Mouse (Mus musculus) ES-E14 (cell line): ENCODE results near the gene Pld6. TPM values are rescaled to one million over a fixed set of nuclear protein-coding genes. Genes with fewer than 3 reads are reported as not detected.

Source experiments
- DNase-seq: peaks from one replicate; pipeline ENCODE4 v3.0.0-alpha.2; 2013; ENCODE audit warnings: low read depth, low spot score
- H3K27ac ChIP-seq: 2 replicates; pipeline ENCODE4 v1.5.1; 2012; ENCODE audit warnings: low read depth, mild to moderate bottlenecking, low read length, moderate library complexity, mixed read lengths; ENCODE audit not compliant: poor library complexity, insufficient read depth, severe bottlenecking
- H3K36me3 ChIP-seq: 2 replicates; pipeline ENCODE4 v1.6.1; 2012; ENCODE audit warnings: mild to moderate bottlenecking, low read length, moderate library complexity, mixed read lengths; ENCODE audit not compliant: control insufficient read depth, poor library complexity, insufficient read depth, severe bottlenecking
- H3K4me1 ChIP-seq, 2 experiments: fragments of 150-350 bp in 1 of 2; sonication (generic) in 1 of 2; 2 replicates each; pipeline ENCODE4 v1.6.1; 2012; ENCODE audit warnings: low read length in 2 of 2, mild to moderate bottlenecking in 1 of 2, mixed read lengths in 1 of 2; ENCODE audit not compliant: control insufficient read depth in 2 of 2, insufficient read depth in 2 of 2, poor library complexity in 1 of 2
- H3K4me3 ChIP-seq, 2 experiments: fragments of 150-350 bp in 1 of 2; sonication (generic) in 1 of 2; 2 replicates each; pipeline ENCODE4 v1.5.1; 2012; ENCODE audit warnings: low read length in 2 of 2, low read depth in 1 of 2, mild to moderate bottlenecking in 1 of 2, mixed read lengths in 1 of 2; ENCODE audit not compliant: insufficient read depth in 1 of 2, poor library complexity in 1 of 2, severe bottlenecking in 1 of 2
- H3K9ac ChIP-seq: 2 replicates; pipeline ENCODE4 v1.6.1; 2012; ENCODE audit warnings: low read depth, mild to moderate bottlenecking, low read length, mixed read lengths; ENCODE audit not compliant: poor library complexity, insufficient read depth, severe bottlenecking
- H3K9me3 ChIP-seq: fragments of 150-350 bp; sonication (generic); 2 replicates; pipeline ENCODE4 v1.6.1; 2012; ENCODE audit warnings: low read depth, mild to moderate bottlenecking, low read length; ENCODE audit not compliant: control insufficient read depth, insufficient read depth
- HCFC1 ChIP-seq: IDR thresholded peaks from 2 replicates; pipeline ENCODE4 v1.6.1; 2012; ENCODE audit warnings: low read length, inconsistent platforms, borderline replicate concordance; ENCODE audit not compliant: insufficient read depth
- MAFK ChIP-seq: IDR thresholded peaks from 2 replicates; pipeline ENCODE4 v1.6.1; 2014; ENCODE audit warnings: mild to moderate bottlenecking, low read depth, low read length, inconsistent platforms; ENCODE audit not compliant: insufficient read depth
- ZC3H11A ChIP-seq: IDR thresholded peaks from 2 replicates; pipeline ENCODE4 v1.6.1; 2012; ENCODE audit warnings: low read depth, mild to moderate bottlenecking, inconsistent platforms, low read length, borderline replicate concordance
- ZNF384 ChIP-seq: IDR thresholded peaks from 2 replicates; pipeline ENCODE4 v1.6.1; 2012; ENCODE audit warnings: low read depth, low read length, inconsistent platforms
- in situ Hi-C, 2 experiments: fragments of 600-800 bp; cut with MboI; formaldehyde crosslinking; loops; one replicate each; pipeline ENCODE4 v1.15.1; 2025; ENCODE audit warnings: low sequenced_read_pairs in 2 of 2, inconsistent platforms in 1 of 2; ENCODE audit not compliant: unreplicated experiment in 2 of 2
- total RNA-seq: library from RNA; depleted of rRNA; stranded (reverse); fragments of 300-350 nt; gene quantifications from 2 replicates; pipeline ENCODE4 v1.2.3, GENCODE M21; 2012; rRNA removed

Gene Pld6
- total RNA-seq, 1 experiment: 9.0 TPM

DNA sequence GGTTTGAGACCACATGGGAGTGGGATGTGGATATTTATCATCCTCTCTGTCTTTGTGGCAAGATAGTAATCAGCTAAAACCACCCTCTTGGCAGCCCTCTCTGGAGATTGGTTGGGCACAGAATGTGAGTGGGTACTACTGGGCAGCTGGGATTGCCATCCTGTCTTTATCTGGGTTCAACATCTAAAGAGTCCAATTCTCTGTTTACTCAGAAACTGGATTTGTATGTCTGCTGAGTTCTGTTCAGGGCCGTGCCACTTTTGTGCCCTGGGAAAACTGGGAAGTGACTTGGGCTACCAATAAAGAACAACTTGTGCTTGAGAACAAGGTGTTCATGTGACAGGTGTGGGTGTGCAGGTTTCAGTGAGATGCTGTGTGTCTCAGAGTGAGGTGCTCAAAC is 53.1 kb downstream of the Pld6 start:
- no peak overlapping the region for H3K4me3 ChIP-seq
- peaks cover 13% of the 10 kb centered on the region for H3K36me3 ChIP-seq
- no peak overlapping the region for H3K27ac ChIP-seq
- DNase-seq: no peak
- H3K9ac ChIP-seq: no peak overlapping the region
- no peaks in the 10 kb centered on the region for H3K4me1 ChIP-seq
- in situ Hi-C loops: no loop called here
- TF ChIP-seq MAFK (no peak), HCFC1 (no peak), ZC3H11A (no peak), ZNF384 (no peak)
- H3K9me3 ChIP-seq: no peaks in the 10 kb centered on the region

Other genes starting within 250 kb of the Pld6 start
- gene Nlrp3, start 246.1 kb downstream of the Pld6 start, total RNA-seq: 0.09 and 0.21 TPM in 2 replicates
- not detected in 2 replicates for gene Olfr222, start 211.4 kb downstream of the Pld6 start, total RNA-seq
- not detected in 2 replicates for gene Olfr223, start 194.4 kb downstream of the Pld6 start, total RNA-seq
- gene Mprip, start 126.3 kb downstream of the Pld6 start, total RNA-seq: 112 and 138 TPM in 2 replicates
- gene Flcn, start 22.4 kb upstream of the Pld6 start, total RNA-seq: 24.6 and 30.7 TPM in 2 replicates
- 5.7 and 7.8 TPM in 2 replicates for gene Nt5m, start 51.8 kb upstream of the Pld6 start, total RNA-seq
- gene Cops3, start 52.2 kb upstream of the Pld6 start, total RNA-seq: 106 and 133 TPM in 2 replicates
- gene Med9, start 160.6 kb upstream of the Pld6 start, total RNA-seq: 13.7 and 22.9 TPM in 2 replicates
- 0.48 and 0.85 TPM in 2 replicates for gene Rasd1, start 177.3 kb upstream of the Pld6 start, total RNA-seq